Mouse (Mus musculus) kidney, postnatal 10 days (tissue): ENCODE measurements at regions not wholly inside any gene's neighbourhood (a gene's known extent, or its start where the extent isn't known, plus 50 kb on each side); places are given as distances from the start of the nearest gene placed in this dataset.
A peak's percentile ranks its signal among the peaks of the same experiment; 100 is the strongest.

ENCODE experiments used
- DNase-seq: peaks from one replicate; pipeline ENCODE4 v3.0.0; 2021; ENCODE audit warnings: mixed read lengths

GRCm38 (mm10) chr6:14298167-14298566, 426.8 kb upstream of the 2610001J05Rik start:
- no peak for DNase-seq

DNA sequence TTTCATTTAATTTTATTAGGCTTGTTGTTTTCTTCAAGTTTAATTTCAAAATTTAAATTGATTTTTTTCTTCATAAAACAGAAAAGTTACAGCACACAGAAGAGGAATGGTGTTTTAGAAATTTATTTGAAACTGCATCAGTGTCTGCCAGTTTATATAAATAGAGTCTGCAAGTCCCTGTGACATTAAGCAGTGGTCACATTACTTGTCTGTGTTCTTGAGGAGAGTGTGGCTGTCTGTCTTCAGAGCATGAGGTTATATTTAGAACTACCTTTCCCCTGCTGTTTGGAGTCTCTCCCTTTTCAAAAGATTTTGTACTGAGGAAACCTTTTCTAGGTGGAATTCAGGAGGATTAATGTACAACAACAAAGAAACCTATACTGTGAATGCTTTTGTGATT, 426.1 kb upstream of the 2610001J05Rik start:
- DNase-seq = no peak

GRCm38 (mm10) chr6:14290843-14291242, 419.5 kb upstream of the 2610001J05Rik start:
- DNase-seq = no peak

- DNase-seq = no peak
Observed at GRCm38 (mm10) chr6:14281476-14281875, 410.2 kb upstream of the 2610001J05Rik start.

- no peak for DNase-seq
Observed at GRCm38 (mm10) chr6:14261941-14262340, 390.6 kb upstream of the 2610001J05Rik start.

DNA sequence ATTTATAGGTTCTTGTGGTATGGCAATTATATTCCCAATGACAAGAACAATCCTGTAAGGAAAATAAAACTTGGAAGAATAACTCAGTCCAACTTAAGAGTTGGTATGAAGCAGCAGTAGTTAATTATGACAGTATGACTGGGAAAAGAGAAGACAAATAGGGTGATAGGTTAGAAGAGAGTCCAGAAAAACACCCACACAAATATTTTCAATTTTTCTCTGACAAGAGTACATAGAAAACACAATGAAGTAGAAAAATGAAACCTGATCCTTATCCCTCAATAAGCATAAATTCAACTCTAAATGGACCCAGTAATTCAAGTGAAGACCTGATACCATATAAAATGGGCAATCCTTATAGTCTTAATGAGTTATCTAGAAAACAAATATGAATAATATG, 369.0 kb upstream of the 2610001J05Rik start:
- no peak for DNase-seq

- no peak for DNase-seq
Observed at GRCm38 (mm10) chr6:14239151-14239550, 367.8 kb upstream of the 2610001J05Rik start.

DNA sequence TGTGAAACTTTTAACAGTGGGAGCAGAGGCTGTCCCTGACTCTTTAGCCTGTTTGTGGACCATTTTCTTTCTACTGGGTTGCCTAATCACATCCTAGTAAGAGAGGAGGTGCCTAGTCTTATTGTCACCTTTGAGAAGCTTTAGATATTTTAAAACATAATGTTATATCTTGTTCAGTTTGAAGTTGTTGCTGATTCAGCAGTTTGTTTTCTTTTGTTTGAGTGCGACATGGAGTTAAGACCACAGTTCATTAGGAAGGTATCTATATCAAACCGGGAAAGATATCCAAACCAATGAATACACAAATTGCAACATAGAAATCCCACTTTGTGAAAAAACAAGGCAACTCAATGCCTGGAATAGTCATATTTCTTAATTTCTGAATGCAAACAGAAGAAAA, 359.5 kb upstream of the 2610001J05Rik start:
- DNase-seq = no peak

GRCm38 (mm10) chr6:14207509-14207908, 336.2 kb upstream of the 2610001J05Rik start:
- DNase-seq = peak; percentile 60

- DNase-seq = no peak
Observed at GRCm38 (mm10) chr6:14197107-14197506, 325.8 kb upstream of the 2610001J05Rik start.

DNA sequence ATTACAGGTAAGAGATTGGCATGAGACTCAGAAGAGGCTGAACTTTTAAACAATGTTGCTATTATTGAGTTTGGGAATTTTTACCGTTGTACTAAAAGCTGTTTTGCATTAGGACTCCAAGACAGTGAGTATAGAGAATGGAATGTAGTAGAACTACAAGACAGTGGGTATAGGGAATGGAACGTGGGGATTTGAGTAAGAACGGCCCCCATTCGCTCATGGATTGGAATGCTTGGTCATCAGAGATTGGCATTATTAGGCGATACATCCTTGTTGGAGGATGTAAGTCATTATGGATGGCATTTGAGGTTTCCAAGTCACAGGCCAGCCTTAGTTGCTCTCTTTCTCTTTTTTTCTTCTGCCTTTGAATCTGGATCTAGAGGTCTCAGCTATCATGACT, 324.0 kb upstream of the 2610001J05Rik start:
- no peak for DNase-seq

GRCm38 (mm10) chr6:14191387-14192023, 320.2 kb upstream of the 2610001J05Rik start:
- no peak for DNase-seq

- no peak for DNase-seq
Observed at GRCm38 (mm10) chr6:14185921-14186420, 314.7 kb upstream of the 2610001J05Rik start.

- no peak for DNase-seq
Observed at GRCm38 (mm10) chr6:14147370-14147769, 276.1 kb upstream of the 2610001J05Rik start.

GRCm38 (mm10) chr6:14146394-14146793, 275.1 kb upstream of the 2610001J05Rik start:
- DNase-seq = no peak

DNA sequence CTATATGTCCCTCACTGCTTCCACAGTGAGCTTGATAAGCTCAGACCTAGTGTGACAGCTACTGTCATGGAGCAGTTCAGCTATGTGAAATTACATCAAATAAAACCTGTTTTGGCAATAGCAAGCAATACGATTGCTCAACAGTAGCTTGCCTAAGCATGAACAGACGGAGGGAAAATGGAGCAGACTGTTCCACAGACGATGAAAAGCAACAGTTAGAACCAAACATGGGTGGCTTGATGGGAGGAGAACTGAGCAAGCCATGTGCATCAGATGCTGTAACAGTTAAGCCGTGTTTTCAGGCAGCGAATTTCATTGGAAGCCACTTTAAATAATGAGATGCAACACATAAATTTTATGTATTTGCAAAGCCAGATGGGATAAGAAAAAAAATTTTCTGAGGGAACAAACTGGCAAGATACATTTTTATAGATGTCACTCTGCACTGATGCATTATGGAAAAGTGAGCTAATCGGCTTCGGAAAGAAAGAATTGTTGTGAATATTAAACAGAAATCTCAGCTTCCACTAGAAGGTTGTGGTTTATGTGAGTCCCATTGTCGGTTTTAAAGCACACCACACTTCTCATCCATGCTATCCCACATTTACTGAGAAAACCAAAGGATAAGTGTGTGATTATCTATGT, 270.9 kb upstream of the 2610001J05Rik start:
- no peak for DNase-seq

GRCm38 (mm10) chr6:14130392-14131144, 259.2 kb upstream of the 2610001J05Rik start:
- no peak for DNase-seq

DNA sequence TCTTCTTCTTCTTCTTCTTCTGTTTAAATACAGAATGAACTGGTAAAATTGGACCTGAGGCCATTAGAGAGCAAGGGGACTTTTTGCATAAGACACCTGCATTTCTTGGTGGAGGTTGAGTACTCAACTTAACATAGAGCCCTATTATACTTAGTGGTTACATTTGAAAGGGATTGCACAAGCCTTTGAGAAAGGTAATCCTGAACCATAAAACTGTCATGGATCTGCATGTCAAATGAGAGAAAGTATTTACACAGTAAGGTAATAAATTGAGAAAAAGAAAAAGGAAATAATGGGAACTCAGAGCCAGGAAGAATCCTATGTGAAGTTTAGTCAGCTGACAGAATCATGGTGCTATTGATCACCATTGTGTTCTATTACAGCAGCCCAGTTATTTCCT, 258.1 kb upstream of the 2610001J05Rik start:
- no peak for DNase-seq

GRCm38 (mm10) chr6:14122311-14122710, 251.0 kb upstream of the 2610001J05Rik start:
- no peak for DNase-seq

DNA sequence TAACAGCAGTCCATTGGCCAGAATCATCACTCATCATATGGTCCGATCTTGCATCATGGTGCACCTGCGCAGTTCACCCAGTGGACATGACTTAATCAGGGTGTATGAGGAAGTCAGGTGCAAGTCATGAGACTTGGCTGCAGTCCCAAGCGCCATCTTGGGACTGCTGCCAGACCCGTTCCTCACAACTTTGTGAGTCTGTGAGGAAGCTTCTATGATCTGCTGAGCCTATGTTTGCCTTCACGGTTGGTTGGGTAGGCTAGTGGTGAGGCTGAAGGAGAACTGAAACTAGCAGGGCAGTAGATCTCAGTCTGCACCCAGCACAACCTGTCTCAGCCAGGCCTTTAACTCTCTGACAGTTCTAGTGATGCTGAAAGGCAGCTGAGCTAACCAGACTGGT, 250.2 kb upstream of the 2610001J05Rik start:
- no peak for DNase-seq

DNA sequence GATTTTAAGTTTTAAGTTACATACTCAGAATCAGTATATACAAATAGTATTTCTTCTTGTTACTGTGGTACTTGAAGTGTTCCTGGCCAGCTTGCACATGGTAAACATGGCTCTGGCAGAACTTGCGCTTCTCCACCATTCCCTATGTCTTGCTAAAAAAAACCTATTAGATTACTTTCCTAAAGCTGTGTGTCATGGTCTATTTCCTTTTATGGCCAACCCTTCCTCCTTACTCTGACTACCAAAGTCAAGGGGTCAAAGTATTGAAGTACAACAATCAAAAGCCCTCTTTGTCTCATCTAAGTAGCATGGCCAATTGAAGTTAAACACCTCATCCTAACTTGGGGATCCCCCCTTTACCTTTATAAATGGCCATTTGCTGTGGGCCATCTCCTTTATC, 223.6 kb upstream of the 2610001J05Rik start:
- DNase-seq = no peak

- DNase-seq = no peak
Observed at GRCm38 (mm10) chr6:14081884-14082283, 210.6 kb upstream of the 2610001J05Rik start.

- no peak for DNase-seq
Observed at GRCm38 (mm10) chr6:14063735-14064134, 192.4 kb upstream of the 2610001J05Rik start.

- no peak for DNase-seq
Observed at GRCm38 (mm10) chr6:14046560-14046959, 175.2 kb upstream of the 2610001J05Rik start.
